Mouse (Mus musculus): ENCODE results near the gene Cic.

DNA sequence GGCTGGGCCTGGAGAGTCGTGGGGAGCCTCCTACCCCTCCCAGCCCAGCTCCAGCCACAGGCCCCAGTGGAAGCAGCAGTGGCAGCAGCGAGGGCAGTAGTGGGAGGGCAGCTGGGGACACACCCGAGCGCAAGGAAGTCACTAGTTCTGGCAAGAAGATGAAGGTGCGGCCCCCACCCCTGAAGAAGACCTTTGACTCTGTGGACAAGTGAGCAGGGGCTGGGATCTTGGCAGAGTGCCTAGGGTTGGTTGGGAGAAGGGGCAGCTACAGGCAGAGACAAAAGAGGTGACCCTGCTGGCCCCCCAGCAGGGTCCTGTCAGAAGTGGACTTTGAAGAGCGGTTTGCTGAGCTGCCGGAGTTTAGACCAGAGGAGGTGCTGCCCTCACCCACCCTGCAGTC is 24.6 kb downstream of the Cic start:
- TF ChIP-seq CTCF (IDR thresholded peaks at IDR 0.05; ENCODE audit: control insufficient read depth, insufficient read depth, low read length) (no peak), POLR2A (IDR thresholded peaks at IDR 0.05; ENCODE audit: borderline replicate concordance, control insufficient read depth, low read depth, low read length) (no peak)
